Mouse (Mus musculus): ENCODE data around the gene Vdr.

DNA sequence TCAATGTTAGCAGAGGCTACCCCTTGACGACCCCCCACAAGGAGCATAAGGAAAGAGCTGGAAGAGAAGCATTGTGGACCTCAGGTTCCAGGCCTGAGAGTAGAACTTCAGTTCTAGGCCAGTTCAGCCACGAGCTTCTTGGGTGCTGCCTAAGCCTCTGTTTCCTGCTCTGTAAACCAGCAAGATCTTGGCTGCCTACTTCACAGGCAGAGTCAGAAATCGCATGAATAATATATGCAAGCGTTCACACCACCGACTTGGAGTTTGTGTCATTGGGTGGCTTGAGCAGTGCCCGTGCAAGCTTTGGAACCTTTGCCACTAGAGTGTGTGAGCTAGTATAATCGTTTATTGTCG is 73.6 kb downstream of the Vdr start:
- TF ChIP-seq CTCF (IDR thresholded peaks at IDR 0.05; ENCODE audit: low read depth): no peak
- TF ChIP-seq EP300 (IDR thresholded peaks at IDR 0.05; ENCODE audit: low read depth): no peak

Data from liver, embryonic 14.5 days (tissue).